Mouse (Mus musculus) kidney, adult 2 months (tissue): ENCODE measurements around the gene Sipa1.

Experiments
- CTCF ChIP-seq: fragments of 200-500 bp; conservative IDR thresholded peaks from 2 replicates; pipeline ENCODE4 v1.5.1; 2011; ENCODE audit warnings: low read depth, mild to moderate bottlenecking, control low read depth, low read length, moderate library complexity, mixed read lengths; ENCODE audit not compliant: insufficient read depth, insufficient read length
- POLR2A ChIP-seq: fragments of 200-500 bp; IDR thresholded peaks from one replicate; pipeline ENCODE4 v1.6.1; 2011; ENCODE audit warnings: low read depth, low read length, control low read depth

DNA sequence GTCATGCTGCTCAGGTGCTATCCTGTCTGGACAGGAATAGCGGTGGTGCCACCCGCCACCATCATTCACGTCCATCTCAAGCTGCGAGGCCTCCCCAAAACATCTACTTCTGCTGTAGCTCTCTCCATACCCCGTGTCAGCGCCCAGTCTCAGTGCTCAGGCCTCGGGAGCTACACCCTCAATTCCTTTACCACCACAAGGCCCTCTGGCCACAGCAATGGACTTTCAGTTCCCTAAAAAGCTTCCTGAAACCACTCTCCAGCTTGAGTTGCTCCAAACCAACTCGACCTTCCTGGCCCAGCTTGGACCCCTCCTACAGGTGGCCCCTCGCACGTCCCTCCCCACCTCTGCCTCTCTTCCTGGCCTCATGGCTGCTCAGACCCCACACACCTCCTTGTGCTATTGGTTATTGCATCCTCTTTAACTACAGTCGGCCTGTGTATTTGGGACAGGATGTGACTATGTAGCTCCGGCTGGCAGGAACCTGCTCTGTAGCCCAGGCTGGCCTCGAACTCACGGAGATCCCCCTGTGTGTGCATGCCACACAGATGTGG is 48.5 kb upstream of the Sipa1 start:
- no peak for TF ChIP-seq CTCF
- no peak for TF ChIP-seq POLR2A
